Mouse (Mus musculus) stomach, postnatal 0 days (tissue): ENCODE data around the gene Ccdc93.

ENCODE experiments used
- CTCF ChIP-seq: IDR thresholded peaks from 2 replicates; pipeline ENCODE4 v1.5.1; 2016; ENCODE audit warnings: antibody characterized with exemption, low read depth, mild to moderate bottlenecking, moderate library complexity
- EP300 ChIP-seq: optimal IDR thresholded peaks from 2 replicates; pipeline ENCODE3; 2016; ENCODE audit warnings: antibody characterized with exemption

GRCm38 (mm10) chr1:121398231-121398630, 32.6 kb upstream of the Ccdc93 start:
- TF ChIP-seq CTCF: no peak
- no peak for TF ChIP-seq EP300
